Mouse (Mus musculus): ENCODE measurements around the gene Fbxw24. TPM values are rescaled to one million over a fixed set of nuclear protein-coding genes. Genes with fewer than 3 reads are reported as not detected.

Gene Fbxw24
- polyA plus RNA-seq, 1 experiment, result not detected

DNA sequence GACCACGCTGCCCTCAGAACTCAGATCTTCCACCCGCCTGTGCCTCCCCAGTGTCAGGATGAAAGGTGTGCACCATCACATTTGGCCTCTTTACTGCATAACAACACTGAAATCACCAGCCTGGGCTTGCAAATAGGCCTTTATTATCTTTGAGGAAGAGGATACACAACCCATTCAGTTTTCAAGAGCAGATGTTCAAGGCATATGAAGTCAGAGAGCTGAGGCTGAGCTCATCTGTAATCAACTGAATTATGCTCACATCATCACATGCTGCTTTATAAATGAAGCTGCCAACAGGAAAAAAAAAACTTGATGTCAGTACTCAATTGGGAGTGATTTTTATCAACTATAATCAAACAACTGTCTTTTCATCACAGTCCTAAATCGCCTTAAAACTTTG, 73.4 kb downstream of the Fbxw24 start:
- H3K27ac ChIP-seq (ENCODE audit: insufficient read depth, low read depth, low read length), result no peak overlapping the region
- H3K4me1 ChIP-seq (ENCODE audit: control insufficient read depth, insufficient read depth, low read length), result no peaks in the 10 kb centered on the region
- no peak overlapping the region for H3K4me3 ChIP-seq (ENCODE audit: insufficient read depth, low read depth, low read length)
- H3K27me3 ChIP-seq (replicated peaks; ENCODE audit: control insufficient read depth, insufficient read depth, low read length), result no peaks in the 10 kb centered on the region
- no peak for DNase-seq
- TF ChIP-seq CTCF (conservative IDR thresholded peaks at IDR 0.05; ENCODE audit: insufficient read depth, insufficient read length, low read depth, low read length) (no peak), POLR2A (IDR thresholded peaks at IDR 0.05; ENCODE audit: low read depth, low read length) (no peak)
- H3K36me3 ChIP-seq (ENCODE audit: control insufficient read depth, insufficient read depth, low read length), result no peaks in the 10 kb centered on the region
- WGBS, result 67% methylated on average over 3 of the region's 3 CpGs

Other genes with a start within 250 kb of the Fbxw24 start
- gene Fbxw22, start 221.8 kb downstream of the Fbxw24 start, polyA plus RNA-seq (2012; rRNA removed), result not detected in 2 replicates
- not detected in 2 replicates for gene Fbxw16, start 176.9 kb downstream of the Fbxw24 start, polyA plus RNA-seq (2012; rRNA removed)
- not detected in 2 replicates for gene Fbxw19, start 130.2 kb downstream of the Fbxw24 start, polyA plus RNA-seq (2012; rRNA removed)
- 0.61 and 0.67 TPM in 2 replicates for gene Fbxw15, start 57.8 kb downstream of the Fbxw24 start, polyA plus RNA-seq (2012; rRNA removed)
- not detected in 2 replicates for gene Fbxw25, start 38.6 kb upstream of the Fbxw24 start, polyA plus RNA-seq (2012; rRNA removed)
- 0.05 and 0.09 TPM in 2 replicates for gene Fbxw18, start 76.6 kb upstream of the Fbxw24 start, polyA plus RNA-seq (2012; rRNA removed)
- not detected in 2 replicates for gene Fbxw26, start 120.0 kb upstream of the Fbxw24 start, polyA plus RNA-seq (2012; rRNA removed)
- gene Fbxw27, start 164.6 kb upstream of the Fbxw24 start, polyA plus RNA-seq (2012; rRNA removed), result not detected in 2 replicates
- 32.8 and 35.6 TPM in 2 replicates for gene Spink8, start 186.2 kb upstream of the Fbxw24 start, polyA plus RNA-seq (2012; rRNA removed)
- gene Nme6, start 206.7 kb upstream of the Fbxw24 start, polyA plus RNA-seq (2012; rRNA removed), result 36.5 and 38.6 TPM in 2 replicates
- gene Camp, start 223.6 kb upstream of the Fbxw24 start, polyA plus RNA-seq (2012; rRNA removed), result not detected in 2 replicates
- gene Cdc25a, start 249.5 kb upstream of the Fbxw24 start, polyA plus RNA-seq (2012; rRNA removed), result 3.2 and 4.3 TPM in 2 replicates